Mouse (Mus musculus) CD4-positive helper T cell, adult 2 months (primary cell): ENCODE measurements around the gene Hsdl2.

ENCODE experiments used
- DNase-seq: peaks from one replicate; pipeline ENCODE4 v3.0.0-alpha.2; 2012; ENCODE audit warnings: low read depth, missing footprints, low spot score

The Hsdl2 gene

GRCm38 (mm10) chr4:59625998-59626910 is 44.9 kb downstream of the Hsdl2 start, which contains the start of gene E130308A19Rik:
E130308A19Rik (plus strand) TSS chr4:59626211.
- peak; percentile 85 for DNase-seq

GRCm38 (mm10) chr4:59628255-59628654 is 46.9 kb downstream of the Hsdl2 start:
- no peak for DNase-seq

- no peak for DNase-seq
These were observed 47.9 kb downstream of the Hsdl2 start for GRCm38 (mm10) chr4:59629076-59629874.

GRCm38 (mm10) chr4:59630122-59630521 is 48.8 kb downstream of the Hsdl2 start:
- no peak for DNase-seq

- no peak for DNase-seq
These were observed 53.2 kb downstream of the Hsdl2 start for GRCm38 (mm10) chr4:59634532-59634931.

- DNase-seq: no peak
These were observed 57.8 kb downstream of the Hsdl2 start for GRCm38 (mm10) chr4:59639163-59639562.

- DNase-seq: no peak
These were observed 59.4 kb downstream of the Hsdl2 start for GRCm38 (mm10) chr4:59640720-59641119.

- DNase-seq: no peak
These were observed 60.7 kb downstream of the Hsdl2 start for GRCm38 (mm10) chr4:59642039-59642438.

GRCm38 (mm10) chr4:59642657-59643056 is 61.3 kb downstream of the Hsdl2 start:
- DNase-seq: no peak

GRCm38 (mm10) chr4:59644431-59644830 is 63.1 kb downstream of the Hsdl2 start:
- no peak for DNase-seq

- no peak for DNase-seq
These were observed 63.6 kb downstream of the Hsdl2 start for GRCm38 (mm10) chr4:59644992-59645391.

GRCm38 (mm10) chr4:59645610-59646009 is 64.2 kb downstream of the Hsdl2 start:
- DNase-seq: no peak

- DNase-seq: no peak
These were observed 64.8 kb downstream of the Hsdl2 start for GRCm38 (mm10) chr4:59646020-59646696.

- no peak for DNase-seq
These were observed 67.8 kb downstream of the Hsdl2 start for GRCm38 (mm10) chr4:59649119-59649518.

- no peak for DNase-seq
These were observed 70.9 kb downstream of the Hsdl2 start for GRCm38 (mm10) chr4:59652166-59652681.

GRCm38 (mm10) chr4:59656061-59656642 is 74.8 kb downstream of the Hsdl2 start:
- no peak for DNase-seq

GRCm38 (mm10) chr4:59662163-59662562 is 80.8 kb downstream of the Hsdl2 start:
- DNase-seq: no peak

- no peak for DNase-seq
These were observed 82.1 kb downstream of the Hsdl2 start for GRCm38 (mm10) chr4:59663451-59663850.

GRCm38 (mm10) chr4:59666550-59667317 is 85.4 kb downstream of the Hsdl2 start:
- DNase-seq: no peak

GRCm38 (mm10) chr4:59668050-59668449 is 86.7 kb downstream of the Hsdl2 start:
- no peak for DNase-seq
